Mouse (Mus musculus): ENCODE results near the gene Fbxl8.
"Not testable (repeated sequence)": the region's sequence is repeated elsewhere in the genome, so short reads cannot be mapped to it uniquely, and the experiment has no call there.

Gene Fbxl8

DNA sequence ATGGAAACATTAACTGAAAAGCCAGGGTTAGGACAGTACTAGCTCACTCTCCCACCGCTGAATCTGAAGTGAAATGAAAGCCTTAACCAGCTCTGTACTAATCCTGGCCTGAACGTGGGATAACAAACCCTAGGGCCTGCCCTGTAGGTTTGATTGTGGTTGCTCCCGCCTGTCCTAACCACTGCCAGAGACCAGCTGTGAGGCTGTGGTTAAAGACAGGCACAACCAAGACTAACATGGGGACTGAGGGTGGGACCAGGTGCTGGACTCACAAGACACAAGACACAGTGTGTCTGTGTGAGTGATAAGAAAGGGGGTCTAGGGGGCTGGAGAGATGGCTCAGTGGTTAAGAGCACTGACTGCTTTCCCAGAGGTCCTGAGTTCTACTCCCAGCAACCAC, 16.1 kb downstream of the Fbxl8 start:
- DNase-seq (ENCODE audit: extremely low read depth, insufficient read length, low spot score), result no peak

- no peak for DNase-seq (ENCODE audit: extremely low read depth, insufficient read length, low spot score)
These were observed 17.4 kb downstream of the Fbxl8 start for GRCm38 (mm10) chr8:105281821-105282220.

- no peak for DNase-seq (ENCODE audit: extremely low read depth, insufficient read length, low spot score)
These were observed 17.8 kb downstream of the Fbxl8 start for GRCm38 (mm10) chr8:105282239-105282638.

- no peak for DNase-seq (ENCODE audit: extremely low read depth, insufficient read length, low spot score)
These were observed 18.6 kb downstream of the Fbxl8 start for GRCm38 (mm10) chr8:105283074-105283473.

- DNase-seq (ENCODE audit: extremely low read depth, insufficient read length, low spot score), result no peak
These were observed 21.1 kb downstream of the Fbxl8 start for GRCm38 (mm10) chr8:105285514-105285913.

GRCm38 (mm10) chr8:105286907-105287306, 22.5 kb downstream of the Fbxl8 start:
- no peak for DNase-seq (ENCODE audit: extremely low read depth, insufficient read length, low spot score)

DNA sequence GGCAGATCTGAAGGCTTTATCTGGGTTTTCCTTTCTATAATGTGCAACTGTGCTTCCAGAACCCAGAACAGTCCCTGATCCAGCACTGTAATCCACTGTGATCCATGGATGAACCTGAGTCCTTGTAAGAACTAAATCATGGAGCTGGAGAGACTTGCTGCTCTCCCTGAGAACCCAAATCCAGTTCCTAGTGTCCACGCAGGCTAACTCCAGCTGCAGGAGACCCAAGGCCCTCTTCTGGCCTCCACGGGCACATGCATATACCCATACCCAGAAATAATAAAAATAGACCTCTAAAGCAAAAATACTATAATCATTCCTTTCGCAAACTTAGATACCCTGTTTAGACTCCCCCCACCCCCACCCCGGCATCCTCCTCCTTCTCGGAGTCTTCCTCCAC, 23.8 kb downstream of the Fbxl8 start:
- DNase-seq (ENCODE audit: extremely low read depth, insufficient read length, low spot score), result no peak

DNA sequence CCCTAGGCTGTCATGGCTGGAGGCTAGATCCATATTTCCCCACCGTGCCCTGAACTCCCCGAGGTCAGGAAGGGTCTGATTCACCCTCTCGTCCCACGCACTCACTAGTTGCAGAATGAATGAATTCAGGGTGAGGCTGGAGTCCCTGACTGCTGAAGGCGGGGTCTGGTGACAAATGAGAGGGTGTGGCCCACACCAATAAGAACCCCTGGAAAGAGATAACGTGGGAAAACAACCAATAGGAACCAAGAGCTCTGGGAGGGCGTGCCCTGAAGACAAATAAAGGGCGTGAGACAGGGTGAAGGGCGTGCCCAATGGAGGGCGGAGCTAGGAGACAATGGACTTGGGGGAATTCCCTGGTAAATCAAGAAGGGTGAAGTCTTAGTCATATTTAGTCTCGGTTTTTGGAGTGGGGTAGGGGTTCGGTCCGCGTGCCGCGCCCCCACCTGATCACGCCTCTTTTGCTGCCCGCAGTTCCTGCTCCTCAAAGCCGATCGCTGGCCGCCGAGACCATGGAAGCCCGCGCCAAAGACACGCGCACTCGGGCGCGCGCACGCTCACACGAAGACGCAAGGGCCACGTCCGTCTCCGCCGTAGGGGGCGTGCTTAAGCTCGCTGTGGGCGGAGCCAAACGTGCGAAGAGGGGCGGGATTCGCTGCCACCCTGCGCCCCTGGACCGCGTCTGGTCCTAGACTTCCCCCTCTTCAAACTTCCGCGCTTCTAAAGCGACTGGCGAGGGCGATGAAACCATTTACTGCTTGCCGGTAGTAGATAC, 24.7 kb downstream of the Fbxl8 start:
- peak; percentile 95 for DNase-seq (ENCODE audit: extremely low read depth, insufficient read length, low spot score)

DNA sequence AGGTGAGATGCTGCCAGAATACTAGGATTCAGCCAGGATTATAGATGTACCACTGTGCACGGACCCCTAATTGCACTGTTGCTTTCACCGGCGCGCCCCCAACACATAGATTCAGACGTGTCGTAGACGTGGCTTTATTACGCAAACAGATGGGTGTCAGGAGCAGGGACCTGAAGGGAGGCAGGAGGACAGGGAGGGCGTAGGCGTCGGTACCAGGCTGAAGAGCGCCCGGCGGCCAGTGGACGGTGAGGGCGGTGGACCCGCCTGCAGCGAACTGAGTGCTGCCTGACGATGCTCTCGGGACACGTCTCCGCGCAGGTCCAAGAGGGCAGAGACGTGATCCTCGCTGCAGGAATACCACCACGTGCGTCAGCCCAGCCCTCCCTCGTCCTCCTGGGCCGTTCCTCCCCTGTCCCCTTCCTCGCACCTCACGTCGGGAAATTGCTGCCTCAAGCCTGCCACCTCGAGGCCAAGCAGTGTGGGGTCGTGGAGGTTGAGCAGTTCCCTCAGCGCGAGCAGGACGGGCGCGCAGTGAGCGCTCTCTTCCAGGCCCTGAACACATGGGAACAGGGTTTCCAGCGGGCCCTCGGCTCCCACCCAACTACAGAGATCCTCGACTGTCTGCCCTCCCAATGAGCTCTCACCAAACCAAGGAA, 25.5 kb downstream of the Fbxl8 start, which contains the start of gene 4931428F04Rik:
TSS of gene 4931428F04Rik (minus strand) at position 60 of the 656 bp plus-strand sequence.
- DNase-seq (ENCODE audit: extremely low read depth, insufficient read length, low spot score), result no peak

DNA sequence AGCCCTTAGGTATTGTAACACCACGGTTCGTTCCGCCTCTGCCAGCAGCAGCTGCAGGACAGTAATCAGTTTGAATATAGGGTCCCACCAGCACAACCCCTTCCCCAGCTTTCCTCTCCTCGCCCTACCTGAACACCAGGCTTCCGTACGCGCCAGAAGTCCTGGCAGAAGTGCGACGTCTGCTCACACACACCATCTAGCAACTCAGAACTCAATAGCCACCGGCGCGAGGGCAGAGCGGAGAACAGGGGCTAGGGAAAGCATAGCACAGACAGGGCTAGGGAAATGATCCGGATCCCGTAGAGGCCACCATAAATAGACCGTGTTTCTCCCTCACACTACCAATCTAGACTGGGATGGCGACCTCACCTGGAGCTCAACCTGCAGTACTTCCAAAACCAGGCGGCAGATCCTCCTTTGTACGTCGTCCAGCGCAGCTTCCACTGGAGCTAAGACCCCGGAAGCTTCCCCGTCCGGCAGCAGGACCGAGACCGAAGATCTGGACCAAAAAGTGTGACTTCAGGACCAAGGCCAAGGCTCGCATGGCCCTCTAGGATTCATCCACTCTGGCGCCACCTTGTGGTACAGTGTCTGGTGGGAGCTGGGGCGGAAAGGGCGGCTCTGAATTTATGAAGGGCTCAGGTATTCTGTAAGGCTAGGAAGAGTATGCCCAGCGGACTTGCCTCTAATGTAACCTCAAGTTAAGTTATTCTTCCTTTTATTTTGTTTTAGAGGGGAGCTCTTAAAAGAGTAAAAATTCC, 26.3 kb downstream of the Fbxl8 start:
- peak; percentile 52 for DNase-seq (ENCODE audit: extremely low read depth, insufficient read length, low spot score)

DNA sequence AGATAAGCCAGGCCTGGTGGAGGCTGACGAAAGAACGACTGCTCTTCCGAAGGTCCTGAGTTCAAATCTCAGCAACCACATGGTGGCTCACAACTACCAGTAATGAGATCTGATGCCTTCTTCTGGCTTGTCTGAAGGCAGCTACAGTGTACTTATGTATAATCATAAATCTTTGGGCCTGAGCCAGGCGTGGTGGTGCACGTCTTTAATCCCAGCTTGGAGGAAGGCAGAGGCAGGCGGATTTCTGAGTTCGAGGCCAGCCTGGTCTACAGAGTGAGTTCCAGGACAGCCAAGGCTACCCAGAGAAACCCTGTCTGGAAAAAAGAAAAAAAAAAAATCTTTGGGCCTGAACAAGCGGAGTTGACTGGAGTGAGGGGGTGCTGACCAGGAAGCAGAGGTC, 26.9 kb downstream of the Fbxl8 start:
- not testable (repeated sequence) for DNase-seq (ENCODE audit: extremely low read depth, insufficient read length, low spot score)

DNA sequence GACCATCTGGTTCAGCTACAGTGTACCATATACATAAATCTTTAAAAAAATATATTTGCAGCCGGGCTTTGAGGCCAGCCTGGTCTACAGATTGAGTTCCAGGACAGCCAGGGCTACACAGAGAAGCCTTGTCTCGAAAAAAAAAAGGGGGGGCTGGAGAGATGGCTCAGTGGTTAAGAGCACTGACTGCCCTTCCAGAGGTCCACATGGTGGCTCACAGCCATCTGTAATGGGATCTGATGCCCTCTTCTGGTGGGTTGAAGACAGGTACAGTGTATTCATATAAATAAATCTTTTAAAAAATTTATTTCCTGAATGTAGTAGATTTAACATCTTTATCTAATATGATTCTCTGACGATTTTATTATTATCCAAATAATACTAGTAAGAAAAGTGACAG, 27.4 kb downstream of the Fbxl8 start:
- DNase-seq (ENCODE audit: extremely low read depth, insufficient read length, low spot score), result not testable (repeated sequence)

DNA sequence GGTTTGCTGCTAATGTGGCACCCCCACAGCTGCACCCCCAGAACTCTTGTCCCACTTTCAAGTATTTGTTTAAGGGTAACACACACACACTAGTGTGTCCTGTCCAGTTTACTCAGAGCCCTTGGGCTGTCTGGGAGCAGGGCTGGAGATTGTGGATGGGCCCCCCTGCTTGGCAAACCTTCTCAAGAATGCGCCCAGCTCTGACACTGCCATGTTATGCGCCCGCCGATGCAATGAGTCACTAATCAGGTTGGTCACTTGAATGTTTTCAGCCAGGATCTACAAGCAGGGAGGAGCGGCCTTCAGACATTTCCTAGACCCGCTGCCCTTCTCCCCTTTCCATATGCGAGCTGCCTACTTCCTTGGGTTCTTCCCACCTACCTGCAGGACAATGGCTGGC, 28.0 kb downstream of the Fbxl8 start:
- peak; percentile 65 for DNase-seq (ENCODE audit: extremely low read depth, insufficient read length, low spot score)

- DNase-seq (ENCODE audit: extremely low read depth, insufficient read length, low spot score), result no peak
These were observed 29.0 kb downstream of the Fbxl8 start for GRCm38 (mm10) chr8:105293405-105293804.

DNA sequence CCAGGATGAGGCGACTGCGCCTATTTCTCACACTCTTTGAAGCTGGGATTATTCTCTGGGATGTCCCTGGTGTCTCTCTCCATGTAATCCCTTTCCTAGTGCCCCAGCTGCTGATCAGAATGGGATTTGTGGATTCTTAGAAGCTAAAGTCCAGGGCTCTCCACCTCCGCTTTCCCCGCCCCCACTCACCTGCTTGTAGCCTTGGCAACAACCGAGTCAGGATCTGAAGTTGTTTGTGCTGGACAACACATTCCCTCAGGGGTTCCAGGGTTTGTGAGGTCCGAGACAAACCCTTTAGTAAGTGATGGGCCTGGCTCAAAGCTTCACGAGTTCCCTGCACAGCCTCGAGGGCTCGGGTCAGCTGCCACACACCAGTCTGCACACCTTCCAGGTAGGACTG, 30.3 kb downstream of the Fbxl8 start:
- DNase-seq (ENCODE audit: extremely low read depth, insufficient read length, low spot score), result no peak

DNA sequence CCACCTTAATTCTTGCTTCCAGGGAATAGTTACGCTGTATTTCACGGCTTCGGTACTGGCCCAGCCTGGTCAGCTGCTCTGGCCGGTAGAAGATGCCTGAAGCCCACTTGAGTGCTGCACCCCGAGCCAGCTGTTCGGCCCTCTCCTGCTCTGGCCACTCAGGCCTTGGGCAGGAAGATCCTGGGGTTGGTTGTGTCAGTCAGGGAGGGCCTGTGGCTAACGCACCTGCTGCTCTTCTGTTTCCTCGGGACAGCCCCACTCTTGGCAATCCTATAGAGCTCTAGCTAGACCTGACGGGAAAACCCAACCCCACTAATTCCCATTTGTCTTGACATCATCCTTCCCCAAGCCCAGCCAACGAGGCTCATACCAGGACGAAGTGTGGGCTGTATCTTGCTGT, 30.8 kb downstream of the Fbxl8 start:
- DNase-seq (ENCODE audit: extremely low read depth, insufficient read length, low spot score), result no peak

GRCm38 (mm10) chr8:105295895-105296573, 31.6 kb downstream of the Fbxl8 start, which contains the start of gene Exoc3l:
Gene Exoc3l (minus strand): TSS chr8:105296101.
- DNase-seq (ENCODE audit: extremely low read depth, insufficient read length, low spot score), result no peak

DNA sequence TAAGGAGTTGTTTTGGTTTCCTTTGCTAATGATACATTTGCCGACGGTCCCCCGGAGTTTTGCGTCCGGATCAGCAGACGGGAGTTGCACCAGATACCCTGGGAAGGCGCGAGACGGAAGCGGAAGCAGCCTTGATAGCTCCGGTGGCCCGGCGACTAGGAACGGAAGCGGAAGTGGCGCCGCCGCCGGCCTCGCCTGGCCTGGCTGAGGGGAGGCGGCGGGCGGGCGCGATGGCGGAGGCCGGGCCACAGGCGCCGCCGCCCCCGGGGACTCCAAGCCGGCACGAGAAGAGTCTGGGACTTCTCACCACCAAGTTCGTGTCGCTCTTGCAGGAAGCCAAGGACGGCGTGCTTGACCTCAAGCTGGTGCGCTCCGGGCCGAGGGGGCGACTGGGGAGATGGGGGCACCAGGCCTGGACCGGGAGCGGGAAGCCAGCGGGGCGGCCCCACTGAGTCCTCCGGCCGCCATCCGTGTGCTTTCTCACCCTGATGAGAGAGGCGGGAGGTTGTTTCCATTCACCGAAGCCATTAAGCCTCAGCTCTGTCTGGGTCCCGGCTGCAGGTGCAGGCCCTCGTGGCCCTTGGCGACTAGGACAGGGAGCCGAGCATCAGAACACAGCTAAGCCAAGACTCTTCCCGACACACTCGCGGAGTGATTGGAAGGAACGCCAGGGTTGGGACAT, 33.2 kb downstream of the Fbxl8 start, which contains the start of gene E2f4:
TSS of gene E2f4 (plus strand) at position 153 of the 682 bp plus-strand sequence.
- DNase-seq (ENCODE audit: extremely low read depth, insufficient read length, low spot score), result peak; percentile 84

- DNase-seq (ENCODE audit: extremely low read depth, insufficient read length, low spot score), result no peak
These were observed 34.2 kb downstream of the Fbxl8 start for GRCm38 (mm10) chr8:105298351-105299252.

All from 3134 (cell line).